Mouse (Mus musculus) intestine, embryonic 15.5 days (tissue): ENCODE results near the gene Brsk2. TPM values are rescaled to one million over a fixed set of nuclear protein-coding genes. Genes with fewer than 3 reads are reported as not detected.
"Not testable (repeated sequence)": the region's sequence is repeated elsewhere in the genome, so short reads cannot be mapped to it uniquely, and the experiment has no call there.

ENCODE experiments used
- ATAC-seq: fragments of 200-750 bp; cut with Nextera tagmentation; 2 replicates; pipeline ENCODE4 v1.8.0; 2017; ENCODE audit warnings: moderate TSS enrichment, moderate library complexity
- H3K27ac ChIP-seq: fragments of 300-500 bp; sonication (generic); 2 replicates; pipeline ENCODE4 v1.5.1; 2015; ENCODE audit warnings: mild to moderate bottlenecking, inconsistent platforms
- H3K27me3 ChIP-seq: fragments of 300-500 bp; sonication (generic); replicated peaks from 2 replicates; pipeline ENCODE4 v1.6.1; 2015; ENCODE audit warnings: inconsistent platforms
- H3K36me3 ChIP-seq: fragments of 300-500 bp; sonication (generic); 2 replicates; pipeline ENCODE4 v1.6.1; 2015; ENCODE audit warnings: inconsistent platforms
- H3K4me1 ChIP-seq: fragments of 300-500 bp; sonication (generic); replicated peaks from 2 replicates; pipeline ENCODE4 v1.6.1; 2015; ENCODE audit warnings: inconsistent platforms
- H3K4me2 ChIP-seq: fragments of 300-500 bp; sonication (generic); replicated peaks from 2 replicates; pipeline ENCODE4 v1.6.1; 2015; ENCODE audit warnings: mild to moderate bottlenecking, inconsistent platforms
- H3K4me3 ChIP-seq: fragments of 300-500 bp; sonication (generic); replicated peaks from 2 replicates; pipeline ENCODE4 v1.5.1; 2015; ENCODE audit warnings: inconsistent platforms
- H3K9ac ChIP-seq: fragments of 300-500 bp; sonication (generic); 2 replicates; pipeline ENCODE4 v1.6.1; 2015; ENCODE audit warnings: inconsistent platforms
- H3K9me3 ChIP-seq: fragments of 300-500 bp; sonication (generic); 2 replicates; pipeline ENCODE4 v1.6.1; 2016; ENCODE audit warnings: inconsistent platforms
- WGBS: fragments of 180-500 bp; shearing (Covaris S2); methylation state at CpG from one replicate; pipeline ENCODE4 v1.1.7; 2015; 5-methylcytosine and 5-hydroxymethylcytosine counted together
- polyA plus RNA-seq: library from polyadenylated mRNA; unstranded; fragments of >200 nt; fragmentation: Nextera tagmentation; extraction: Ambion mirVana; gene quantifications from 2 replicates; pipeline ENCODE4 v1.2.1, GENCODE M21; 2015

Brsk2 gene
- polyA plus RNA-seq: 1.3 and 1.8 TPM in 2 replicates

DNA sequence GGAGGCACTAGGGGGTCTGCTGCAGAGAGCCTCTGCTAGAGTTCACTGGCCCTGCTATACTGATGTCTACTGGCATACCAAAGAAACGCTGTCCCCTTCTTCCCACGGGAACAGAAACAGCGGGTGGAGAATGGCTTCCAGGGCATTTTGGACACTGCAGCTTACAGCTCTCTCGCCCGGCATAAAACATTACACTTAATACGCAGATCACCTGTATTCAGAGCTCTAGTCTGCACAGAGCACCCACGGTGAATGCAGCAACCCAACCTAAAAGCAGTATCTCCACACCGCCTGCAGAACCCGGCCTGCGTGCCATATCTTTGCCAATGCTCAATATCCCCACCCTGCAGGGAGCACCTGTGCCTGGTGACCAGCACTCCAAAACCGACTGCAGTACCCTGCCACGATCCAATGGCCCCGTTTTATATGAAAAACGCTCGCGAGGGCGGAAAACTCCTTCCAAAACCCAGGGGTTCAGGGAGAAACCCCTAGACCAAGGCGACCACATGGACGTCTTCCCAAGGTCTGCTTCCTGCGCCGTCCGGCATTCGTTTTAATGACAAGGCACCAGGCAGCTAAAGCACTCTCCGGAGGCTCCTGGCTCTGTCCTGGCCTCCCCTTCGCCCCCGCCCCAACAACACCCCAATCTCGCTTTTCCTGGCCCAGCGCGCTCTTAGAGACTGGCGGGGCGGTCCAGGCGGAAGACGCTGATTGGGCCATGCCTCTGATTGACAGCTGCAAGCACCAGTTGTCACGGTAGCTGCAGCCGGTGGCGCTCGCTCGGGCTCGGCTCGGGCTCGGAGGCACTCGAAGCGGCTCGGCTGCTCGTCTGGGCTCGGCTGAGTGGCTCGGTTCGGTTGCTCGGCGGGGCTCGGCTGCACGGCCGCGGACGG, at the start of gene Brsk2:
Gene Brsk2, plus strand, starts transcription at position 846 of the 893 bp plus-strand sequence.
- Histone ChIP-seq H3K27me3 (peaks cover 66% of the 10 kb centered on the region), H3K9ac (peak within 1 kb of the TSS; percentile 44), H3K4me1 (peaks cover 13% of the 10 kb centered on the region), H3K27ac (no peak within 1 kb of the TSS), H3K4me2 (peak within 1 kb of the TSS; percentile 90), H3K4me3 (peak within 1 kb of the TSS; percentile 48), H3K36me3 (no peaks in the 10 kb centered on the region), H3K9me3 (no peaks in the 10 kb centered on the region)
- ATAC-seq: peak; percentile 97
- 2% methylated on average over 55 of the region's 55 CpGs for WGBS

DNA sequence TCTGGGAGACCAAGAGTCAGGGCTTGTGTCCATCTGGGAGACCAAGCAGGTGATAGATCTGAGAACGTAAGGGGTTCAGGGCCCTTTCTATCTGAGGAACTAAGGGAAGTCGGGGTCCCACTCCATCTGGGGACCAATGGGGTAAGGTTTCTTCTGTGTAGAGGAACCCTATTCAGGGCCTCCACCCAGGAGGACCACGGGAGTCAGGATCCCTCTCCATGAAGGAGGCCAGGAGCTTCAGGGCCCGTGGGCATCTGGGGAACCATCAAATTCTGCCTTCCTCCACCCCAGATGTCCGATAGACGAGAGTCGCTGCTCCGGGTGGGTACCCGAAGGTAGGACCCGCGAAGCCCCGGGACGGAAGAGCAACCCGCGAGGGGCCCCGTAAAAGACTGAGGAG, 47.7 kb upstream of the Brsk2 start:
- H3K4me3 ChIP-seq: peak overlapping the region; percentile 80
- H3K9me3 ChIP-seq: no peaks in the 10 kb centered on the region
- peaks cover 19% of the 10 kb centered on the region for H3K4me1 ChIP-seq
- H3K27ac ChIP-seq: peak overlapping the region; percentile 56
- no peaks in the 10 kb centered on the region for H3K36me3 ChIP-seq
- ATAC-seq: peak; percentile 70
- no peaks in the 10 kb centered on the region for H3K27me3 ChIP-seq
- peak overlapping the region; percentile 78 for H3K4me2 ChIP-seq
- H3K9ac ChIP-seq: peak overlapping the region; percentile 86
- WGBS: 0% methylated on average over 16 of the region's 16 CpGs

DNA sequence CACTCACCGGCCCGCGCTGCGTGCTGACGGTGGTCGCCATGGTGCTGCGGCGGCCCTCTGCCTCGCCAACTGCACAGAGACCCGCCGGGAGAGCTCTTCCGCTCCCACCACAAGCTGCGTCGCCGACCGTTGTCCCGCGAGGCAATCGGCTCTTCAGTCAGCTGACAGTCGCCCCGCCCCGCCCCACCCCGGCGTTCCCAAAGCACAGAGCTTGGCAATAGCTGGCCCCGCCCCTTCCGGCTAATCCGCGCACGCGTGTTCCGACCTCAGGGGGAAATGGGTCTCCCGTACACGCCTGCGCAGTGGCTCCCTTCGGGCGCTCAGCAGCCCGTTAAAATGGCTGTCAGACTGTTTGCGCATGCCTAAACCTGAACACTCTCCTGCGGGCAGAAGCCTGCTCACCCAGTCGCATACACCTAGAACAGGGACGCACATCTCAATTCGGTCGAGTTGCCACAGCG, 47.3 kb upstream of the Brsk2 start:
- Histone ChIP-seq H3K9me3 (no peaks in the 10 kb centered on the region), H3K4me1 (peaks cover 15% of the 10 kb centered on the region), H3K4me3 (peak overlapping the region; percentile 80), H3K4me2 (peak overlapping the region; percentile 78), H3K9ac (peak overlapping the region; percentile 86), H3K27me3 (no peaks in the 10 kb centered on the region), H3K27ac (peak overlapping the region; percentile 56), H3K36me3 (no peaks in the 10 kb centered on the region)
- under 1% methylated on average over 44 of the region's 44 CpGs for WGBS
- ATAC-seq: peak; percentile 98

DNA sequence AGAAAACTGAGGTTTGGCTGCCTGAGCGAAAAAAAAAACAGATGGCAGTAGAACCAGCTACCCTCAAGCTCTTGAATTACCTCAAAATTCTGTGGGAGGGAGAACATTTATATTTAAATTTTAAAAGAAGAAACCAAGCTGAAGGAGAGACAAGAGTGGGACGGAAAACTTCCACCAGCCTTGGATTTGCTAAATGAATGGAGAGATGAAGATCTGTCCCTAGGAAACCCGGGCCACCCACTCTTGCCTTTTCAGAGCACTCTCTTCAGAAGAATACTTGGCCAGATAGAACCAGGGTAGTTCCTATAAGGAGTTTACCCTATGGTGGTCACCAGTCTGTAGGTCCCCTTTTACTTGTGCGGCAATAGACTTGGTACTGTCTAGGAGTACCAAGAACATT, 46.8 kb upstream of the Brsk2 start:
- Histone ChIP-seq H3K27ac (no peak overlapping the region), H3K4me3 (peak overlapping the region; percentile 80), H3K9me3 (no peaks in the 10 kb centered on the region), H3K4me1 (peaks cover 15% of the 10 kb centered on the region), H3K4me2 (peak overlapping the region; percentile 76), H3K27me3 (no peaks in the 10 kb centered on the region), H3K9ac (no peak overlapping the region), H3K36me3 (no peaks in the 10 kb centered on the region)
- 71% methylated on average over 4 of the region's 4 CpGs for WGBS
- ATAC-seq: no peak

DNA sequence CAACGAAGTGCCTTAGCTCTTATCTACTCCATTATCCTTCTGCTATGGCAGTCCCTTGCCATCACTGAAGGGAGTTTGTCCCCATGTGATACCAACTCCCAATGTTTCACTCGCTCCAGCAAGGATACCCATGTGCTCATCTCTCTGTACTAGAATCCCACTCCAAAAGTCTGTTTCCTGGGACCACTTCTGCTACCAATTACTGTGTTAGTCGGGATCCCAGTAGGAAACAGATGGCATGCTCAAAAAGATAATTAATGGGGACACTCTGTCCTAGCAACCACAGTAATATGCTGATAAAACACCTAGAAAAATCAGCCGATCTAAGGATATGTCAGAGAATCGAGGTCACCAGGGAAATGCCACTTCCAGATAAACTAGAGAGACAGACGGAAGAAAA, 41.0 kb upstream of the Brsk2 start:
- H3K36me3 ChIP-seq: no peaks in the 10 kb centered on the region
- H3K9ac ChIP-seq: no peak overlapping the region
- H3K27ac ChIP-seq: no peak overlapping the region
- ATAC-seq: no peak
- H3K4me1 ChIP-seq: no peaks in the 10 kb centered on the region
- no peaks in the 10 kb centered on the region for H3K9me3 ChIP-seq
- WGBS: 75% methylated on average over 6 of the region's 6 CpGs
- H3K27me3 ChIP-seq: peaks cover 12% of the 10 kb centered on the region
- H3K4me2 ChIP-seq: no peak overlapping the region
- no peak overlapping the region for H3K4me3 ChIP-seq

DNA sequence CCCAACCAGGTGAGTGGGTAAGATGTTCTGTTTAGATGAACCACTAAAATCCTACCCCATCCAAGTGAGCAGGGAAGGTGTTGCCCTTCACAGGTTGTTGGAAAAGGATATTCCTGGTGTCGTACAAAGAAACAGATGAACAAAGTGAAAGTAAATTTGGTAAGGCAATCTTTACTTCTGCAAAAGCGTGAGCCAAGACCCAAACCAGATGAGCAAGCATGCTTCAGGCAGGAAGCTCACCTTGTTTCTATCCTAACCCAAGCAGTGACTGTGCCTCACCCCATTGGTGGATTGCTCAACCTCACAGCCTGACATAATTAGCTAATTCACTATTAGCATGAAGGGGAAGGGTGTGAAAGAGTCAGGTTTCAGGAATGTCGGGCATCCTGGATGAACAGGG, 38.2 kb upstream of the Brsk2 start:
- H3K4me1 ChIP-seq: no peaks in the 10 kb centered on the region
- no peak overlapping the region for H3K4me2 ChIP-seq
- H3K9ac ChIP-seq: no peak overlapping the region
- ATAC-seq: no peak
- H3K36me3 ChIP-seq: no peaks in the 10 kb centered on the region
- no peaks in the 10 kb centered on the region for H3K9me3 ChIP-seq
- H3K27ac ChIP-seq: no peak overlapping the region
- WGBS: 57% methylated on average over 3 of the region's 3 CpGs
- H3K4me3 ChIP-seq: no peak overlapping the region
- peaks cover 15% of the 10 kb centered on the region for H3K27me3 ChIP-seq

DNA sequence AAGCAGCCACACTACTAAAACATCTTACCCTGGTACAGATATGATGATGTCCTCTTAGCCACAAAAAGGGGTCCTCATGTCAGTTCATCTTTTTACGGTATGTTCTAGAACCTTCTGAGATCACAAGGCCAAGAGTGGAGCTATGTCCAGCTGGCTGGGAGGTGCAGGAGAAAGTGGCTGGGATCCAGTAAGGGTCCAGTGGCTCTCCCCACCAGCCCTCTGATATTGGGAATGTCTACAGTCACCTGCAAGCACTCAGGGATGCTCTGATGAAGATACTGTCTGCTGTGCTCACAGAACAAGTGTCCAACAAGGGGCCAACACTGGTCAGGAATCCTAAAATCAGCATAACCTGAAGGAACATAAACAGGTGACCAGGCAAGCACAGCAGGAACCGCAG, 31.1 kb upstream of the Brsk2 start, which contains the start of gene Tollip:
Gene Tollip, minus strand, starts transcription at position 101 of the 400 bp plus-strand sequence.
- H3K4me3 ChIP-seq: no peak within 1 kb of the TSS
- H3K9me3 ChIP-seq: no peaks in the 10 kb centered on the region
- no peaks in the 10 kb centered on the region for H3K4me1 ChIP-seq
- H3K9ac ChIP-seq: no peak within 1 kb of the TSS
- no peak for ATAC-seq
- WGBS: 87% methylated on average over 2 of the region's 2 CpGs
- H3K27ac ChIP-seq: no peak within 1 kb of the TSS
- H3K36me3 ChIP-seq: no peaks in the 10 kb centered on the region
- H3K27me3 ChIP-seq: peaks cover 3% of the 10 kb centered on the region; the same call in 1 of the 2 replicates
- H3K4me2 ChIP-seq: no peak within 1 kb of the TSS

DNA sequence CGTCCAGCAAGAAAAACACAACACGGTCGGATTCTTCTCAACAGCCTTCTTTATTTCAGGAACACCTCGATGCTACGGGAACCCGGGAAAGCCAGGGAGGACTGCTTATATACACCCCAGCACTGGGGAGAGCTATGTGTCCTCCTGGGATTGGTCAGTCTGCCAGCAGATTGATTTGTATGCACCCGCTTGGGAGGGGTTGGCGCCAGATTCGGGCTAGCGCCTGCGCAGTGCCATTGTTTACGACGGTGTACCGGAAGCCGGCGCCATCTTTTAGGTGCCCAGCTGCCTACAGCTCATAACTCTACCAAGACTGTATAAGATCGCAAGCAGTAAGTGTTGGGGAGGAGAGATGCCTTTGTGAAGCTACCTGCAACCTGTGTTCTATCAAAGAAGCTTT, 25.4 kb upstream of the Brsk2 start:
- not testable (repeated sequence) for H3K4me2 ChIP-seq, H3K27ac ChIP-seq, H3K9ac ChIP-seq, H3K9me3 ChIP-seq, ATAC-seq, H3K36me3 ChIP-seq, H3K27me3 ChIP-seq, H3K4me1 ChIP-seq, H3K4me3 ChIP-seq
- WGBS: 90% methylated on average over 17 of the region's 17 CpGs

DNA sequence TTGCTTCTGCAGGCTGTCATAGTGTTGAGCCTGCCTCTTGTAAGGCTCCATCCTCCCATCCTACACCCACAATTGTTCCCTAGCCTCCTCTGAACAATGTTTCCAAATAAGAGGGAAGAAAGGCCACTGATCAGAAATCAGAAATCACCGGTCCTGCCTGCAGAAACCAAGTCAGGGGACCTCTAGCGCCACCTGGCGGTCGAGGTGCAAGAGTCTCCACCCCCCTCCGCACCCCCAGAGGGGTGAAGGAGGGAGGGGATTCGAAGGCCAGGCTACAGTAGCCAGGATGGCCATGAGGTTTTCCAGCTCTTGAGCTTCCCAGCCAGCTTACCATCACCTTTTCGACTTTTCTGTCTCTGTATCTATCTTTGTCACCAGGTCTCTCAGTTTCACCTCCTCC, 24.6 kb upstream of the Brsk2 start:
- Histone ChIP-seq H3K4me3 (no peak overlapping the region), H3K4me2 (no peak overlapping the region), H3K4me1 (no peaks in the 10 kb centered on the region), H3K36me3 (no peaks in the 10 kb centered on the region), H3K27ac (no peak overlapping the region), H3K27me3 (no peaks in the 10 kb centered on the region), H3K9me3 (no peaks in the 10 kb centered on the region), H3K9ac (no peak overlapping the region)
- 11% methylated on average over 7 of the region's 7 CpGs for WGBS
- no peak for ATAC-seq

DNA sequence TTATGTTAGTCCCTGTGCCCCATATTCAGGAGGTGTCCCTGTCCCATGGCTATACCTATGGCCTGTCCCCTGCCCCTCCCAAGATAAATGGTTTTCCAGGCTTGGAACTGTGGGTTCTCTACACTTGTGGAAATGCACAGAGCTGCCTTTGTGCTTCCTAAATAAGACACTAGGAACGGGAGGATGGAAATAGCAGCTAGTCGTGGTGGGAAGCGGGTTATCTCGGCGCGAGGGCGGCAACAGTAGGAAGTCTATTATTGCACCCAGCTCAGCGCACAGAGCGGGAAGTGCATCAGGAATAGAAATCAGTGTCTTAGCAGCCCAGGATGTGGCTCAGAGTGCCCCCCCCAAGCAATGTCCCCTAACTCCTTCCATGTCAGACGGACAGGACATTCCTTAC, 20.9 kb upstream of the Brsk2 start:
- H3K27me3 ChIP-seq: no peaks in the 10 kb centered on the region
- ATAC-seq: no peak
- no peak overlapping the region for H3K4me2 ChIP-seq
- H3K27ac ChIP-seq: no peak overlapping the region
- WGBS: 79% methylated on average over 10 of the region's 10 CpGs
- no peaks in the 10 kb centered on the region for H3K4me1 ChIP-seq
- H3K9me3 ChIP-seq: no peaks in the 10 kb centered on the region
- no peak overlapping the region for H3K4me3 ChIP-seq
- H3K9ac ChIP-seq: no peak overlapping the region
- H3K36me3 ChIP-seq: no peaks in the 10 kb centered on the region

DNA sequence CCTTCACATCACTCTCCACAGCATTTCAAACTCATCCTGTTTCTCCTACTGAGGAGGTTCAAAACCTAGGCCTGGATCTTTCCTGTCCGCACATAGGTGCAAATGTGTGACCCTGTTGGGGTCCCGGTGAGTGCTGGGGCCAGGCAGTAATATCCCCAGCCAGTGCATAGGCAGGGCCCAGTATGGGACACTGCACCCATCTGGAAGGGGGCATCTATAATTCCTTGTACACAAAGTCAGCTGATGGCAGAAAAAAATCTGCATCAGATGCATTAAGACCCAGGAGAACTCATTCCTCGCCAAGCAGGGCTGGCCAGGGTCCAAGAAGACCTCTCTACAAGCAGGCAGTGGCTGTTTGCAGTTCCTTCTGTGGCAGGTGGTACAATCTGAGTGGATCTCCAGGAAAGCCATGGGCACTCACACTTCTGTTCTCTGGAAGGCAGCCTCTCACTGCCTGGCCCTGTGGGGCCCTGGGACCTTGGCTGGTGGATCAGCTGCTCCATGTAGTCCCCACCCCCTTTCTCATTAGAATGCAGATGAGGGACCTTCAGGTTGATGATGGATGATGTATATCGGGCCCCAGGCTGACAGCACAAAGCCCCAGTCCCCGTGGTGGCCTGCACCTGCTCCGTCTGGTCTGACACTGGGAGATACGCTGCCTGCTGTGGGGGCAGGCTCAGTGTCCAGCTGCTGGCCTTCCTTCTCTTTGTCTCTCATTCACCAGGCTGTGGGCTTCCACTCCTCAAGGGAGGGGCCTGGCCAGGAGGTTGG, 15.2 kb upstream of the Brsk2 start:
- H3K27me3 ChIP-seq: 0 out of 2 replicates have a peak, but pooled peaks cover 3% of the 10 kb centered on the region
- H3K9ac ChIP-seq: no peak overlapping the region
- no peak overlapping the region for H3K27ac ChIP-seq
- peak; percentile 68 for ATAC-seq
- H3K4me2 ChIP-seq: no peak overlapping the region
- no peaks in the 10 kb centered on the region for H3K9me3 ChIP-seq
- H3K36me3 ChIP-seq: no peaks in the 10 kb centered on the region
- 66% methylated on average over 7 of the region's 7 CpGs for WGBS
- H3K4me1 ChIP-seq: no peaks in the 10 kb centered on the region
- H3K4me3 ChIP-seq: no peak overlapping the region

DNA sequence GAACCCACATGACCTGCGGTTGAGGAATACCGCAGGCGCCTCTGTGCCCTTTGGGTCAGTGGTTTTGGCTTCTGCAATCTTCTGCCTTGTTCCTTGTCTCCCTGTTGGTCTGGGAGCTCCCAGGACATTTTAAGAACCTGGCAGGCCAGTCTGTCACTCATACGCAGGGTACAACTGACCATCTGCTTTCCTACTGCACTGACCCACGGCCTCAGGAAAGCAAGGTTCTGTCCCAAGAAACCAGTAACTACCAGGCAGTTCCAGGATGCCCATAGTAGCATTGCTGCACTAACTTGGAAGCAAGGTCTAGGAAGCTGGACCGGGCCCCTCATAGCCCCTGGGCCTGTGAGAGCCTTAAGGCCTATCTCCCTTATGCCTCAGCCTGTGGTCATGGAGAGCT, 14.6 kb upstream of the Brsk2 start:
- Histone ChIP-seq H3K9me3 (no peaks in the 10 kb centered on the region), H3K27me3 (0 out of 2 replicates have a peak, but pooled peaks cover 8% of the 10 kb centered on the region), H3K36me3 (no peaks in the 10 kb centered on the region), H3K27ac (no peak overlapping the region), H3K9ac (no peak overlapping the region), H3K4me1 (no peaks in the 10 kb centered on the region), H3K4me3 (no peak overlapping the region), H3K4me2 (no peak overlapping the region)
- 94% methylated on average over 6 of the region's 6 CpGs for WGBS
- no peak for ATAC-seq
